8 mouse cellular contexts compared by ENCODE assay signal in genomic region chr17:73302104-73302503, GRCm38 (mm10).
DNase-seq lines count a peak whose midpoint lies in the region; ATAC-seq lines count a peak whose summit lies in the region.

No protein-coding gene starts in this region.

- H3K4me1 ChIP-seq in embryonic facial prominence, embryonic 11.5 days (ENCODE audit: control insufficient read depth, insufficient read depth, low read length), result no peaks in the 10 kb centered on the region
- H3K4me1 ChIP-seq in limb, embryonic 12.5 days (replicated peaks), result peaks cover 9% of the 10 kb centered on the region; the same call in 1 of the 2 replicates
- no peaks in the 10 kb centered on the region for H3K4me1 ChIP-seq in midbrain, embryonic 16.5 days (ENCODE audit: control insufficient read depth, insufficient read depth, low read length)

- ATAC-seq in embryonic facial prominence, embryonic 11.5 days (replicated peaks; ENCODE audit: insufficient number of reproducible peaks, low FRiP score, low TSS enrichment, low read depth), result peak; percentile 45
- ATAC-seq in limb, embryonic 12.5 days (ENCODE audit: insufficient number of reproducible peaks, insufficient read depth, low FRiP score, low TSS enrichment, low read depth), result peak; percentile 49; the same call in 1 of the 2 replicates
- ATAC-seq in midbrain, embryonic 16.5 days, result peak; percentile 81

- H3K4me3 ChIP-seq in embryonic facial prominence, embryonic 11.5 days (ENCODE audit: low read depth, low read length), result no peak overlapping the region
- no peak overlapping the region for H3K4me3 ChIP-seq in limb, embryonic 12.5 days (replicated peaks)
- H3K4me3 ChIP-seq in midbrain, embryonic 16.5 days (ENCODE audit: low read depth, low read length), result 0 out of 2 replicates have a peak overlapping the region, but pooled peaks have one; percentile 16

- peak; percentile 89 for DNase-seq in 416B (ENCODE audit: low read depth)
- peak; percentile 75 for DNase-seq in adrenal gland, postnatal 25 days
- peak; percentile 84 for DNase-seq in embryonic facial prominence, embryonic 11.5 days (ENCODE audit: low spot score)
- peak; percentile 54 to 67 for DNase-seq in heart, adult 9 months (ENCODE audit: low spot score in 2 of 2)
- peak; percentile 61 to 80 for DNase-seq in kidney, adult 8-10 months
- DNase-seq in spleen, adult 18-20 months, result peak; percentile 69 to 76

- H3K9ac ChIP-seq in embryonic facial prominence, embryonic 11.5 days (replicated peaks; ENCODE audit: low read length), result no peak overlapping the region
- H3K9ac ChIP-seq in limb, embryonic 12.5 days (replicated peaks), result no peak overlapping the region
- no peak overlapping the region; the same call in 1 of the 2 replicates for H3K9ac ChIP-seq in midbrain, embryonic 16.5 days (ENCODE audit: low read depth, low read length)

- WGBS in embryonic facial prominence, embryonic 11.5 days, result 6% methylated on average over 10 of the region's 10 CpGs
- WGBS in limb, embryonic 12.5 days, result 5% methylated on average over 10 of the region's 10 CpGs
- 6% methylated on average over 10 of the region's 10 CpGs for WGBS in midbrain, embryonic 16.5 days

- no peak overlapping the region for H3K27ac ChIP-seq in embryonic facial prominence, embryonic 11.5 days (replicated peaks; ENCODE audit: low read depth, low read length)
- H3K27ac ChIP-seq in limb, embryonic 12.5 days, result no peak overlapping the region
- H3K27ac ChIP-seq in midbrain, embryonic 16.5 days (ENCODE audit: low read length), result no peak overlapping the region

- H3K36me3 ChIP-seq in embryonic facial prominence, embryonic 11.5 days (replicated peaks; ENCODE audit: control insufficient read depth, insufficient read depth, low read depth, low read length), result no peaks in the 10 kb centered on the region
- H3K36me3 ChIP-seq in limb, embryonic 12.5 days, result no peaks in the 10 kb centered on the region
- no peaks in the 10 kb centered on the region for H3K36me3 ChIP-seq in midbrain, embryonic 16.5 days (ENCODE audit: control insufficient read depth, insufficient read depth, low read length)

- no peaks in the 10 kb centered on the region for H3K9me3 ChIP-seq in embryonic facial prominence, embryonic 11.5 days (replicated peaks; ENCODE audit: control insufficient read depth, low read length)
- H3K9me3 ChIP-seq in limb, embryonic 12.5 days, result no peaks in the 10 kb centered on the region
- no peaks in the 10 kb centered on the region for H3K9me3 ChIP-seq in midbrain, embryonic 16.5 days (replicated peaks; ENCODE audit: control insufficient read depth, low read length, poor library complexity, severe bottlenecking)

- H3K27me3 ChIP-seq in embryonic facial prominence, embryonic 11.5 days (ENCODE audit: control insufficient read depth, insufficient read depth, low read length), result peaks cover 2% of the 10 kb centered on the region; the same call in 1 of the 2 replicates
- H3K27me3 ChIP-seq in limb, embryonic 12.5 days, result peaks cover 30% of the 10 kb centered on the region
- H3K27me3 ChIP-seq in midbrain, embryonic 16.5 days (ENCODE audit: control insufficient read depth, insufficient read depth, low read depth, low read length), result peaks cover 3% of the 10 kb centered on the region; the same call in 1 of the 2 replicates

- no peak overlapping the region for H3K4me2 ChIP-seq in embryonic facial prominence, embryonic 11.5 days (ENCODE audit: low read depth, low read length)
- no peak overlapping the region for H3K4me2 ChIP-seq in limb, embryonic 12.5 days
- peak overlapping the region; percentile 51 for H3K4me2 ChIP-seq in midbrain, embryonic 16.5 days (ENCODE audit: low read length)
